Mouse (Mus musculus) cerebellum, adult 2 months (tissue): ENCODE measurements around the gene Tepsin. TPM values are rescaled to one million over a fixed set of nuclear protein-coding genes. Genes with fewer than 3 reads are reported as not detected.
A peak's percentile ranks its signal among the peaks of the same experiment; 100 is the strongest.

Source experiments
- DNase-seq, 2 experiments: peaks; one replicate each; pipeline ENCODE4 v3.0.0; 2021
- H3K27ac ChIP-seq: fragments of 200-500 bp; 2 replicates; pipeline ENCODE4 v1.5.1; 2012; ENCODE audit warnings: low read length, control low read depth, inconsistent platforms; ENCODE audit not compliant: insufficient read depth
- H3K27me3 ChIP-seq: fragments of 200-500 bp; 2 replicates; pipeline ENCODE4 v1.6.1; 2012; ENCODE audit warnings: inconsistent platforms, mild to moderate bottlenecking, low read length, moderate library complexity; ENCODE audit not compliant: control insufficient read depth, insufficient read depth
- H3K4me1 ChIP-seq: fragments of 200-500 bp; 2 replicates; pipeline ENCODE4 v1.6.1; 2011; ENCODE audit warnings: low read length; ENCODE audit not compliant: control insufficient read depth, insufficient read depth
- H3K4me3 ChIP-seq: fragments of 200-500 bp; replicated peaks from 2 replicates; pipeline ENCODE3; 2011; ENCODE audit warnings: mild to moderate bottlenecking, low read depth, low read length, control low read depth; ENCODE audit not compliant: insufficient read depth
- CTCF ChIP-seq: fragments of 200-500 bp; IDR thresholded peaks from 2 replicates; pipeline ENCODE4 v1.5.1; 2011; ENCODE audit warnings: low read depth, mild to moderate bottlenecking, control low read depth, low read length, moderate library complexity, borderline replicate concordance; ENCODE audit not compliant: insufficient read depth
- POLR2A ChIP-seq: fragments of 200-500 bp; IDR thresholded peaks from 2 replicates; pipeline ENCODE4 v1.6.1; 2011; ENCODE audit warnings: low read length, control low read depth, borderline replicate concordance; ENCODE audit not compliant: insufficient read depth
- WGBS: fragments of 180-500 bp; shearing (Covaris S2); methylation state at CpG from one replicate; pipeline ENCODE4 v1.1.7; 2018; 5-methylcytosine and 5-hydroxymethylcytosine counted together
- polyA plus RNA-seq: library from polyadenylated mRNA; depleted of rRNA; stranded (reverse); fragments of >200 nt; gene quantifications from 2 replicates; pipeline ENCODE4 v1.2.3, GENCODE M21; 2012

Gene Tepsin
- polyA plus RNA-seq, 1 experiment = 44.7 TPM

- Histone ChIP-seq H3K27ac (no peak overlapping the region), H3K27me3 (no peaks in the 10 kb centered on the region), H3K4me1 (peaks cover 1% of the 10 kb centered on the region; the same call in 1 of the 2 replicates), H3K4me3 (no peak overlapping the region)
- no peak for DNase-seq
- no peak for TF ChIP-seq CTCF
- no peak for TF ChIP-seq POLR2A
- WGBS = 81% methylated on average over 2 of the region's 2 CpGs
These were observed 8.5 kb upstream of the Tepsin start for GRCm38 (mm10) chr11:120107026-120107425.

GRCm38 (mm10) chr11:120103431-120103997, 5.0 kb upstream of the Tepsin start:
- Histone ChIP-seq H3K27ac (no peak overlapping the region), H3K4me1 (0 out of 2 replicates have a peak, but pooled peaks cover 3% of the 10 kb centered on the region), H3K4me3 (no peak overlapping the region), H3K27me3 (no peaks in the 10 kb centered on the region)
- 95% methylated on average over 3 of the region's 3 CpGs for WGBS
- no peak for DNase-seq
- TF ChIP-seq CTCF (no peak), POLR2A (no peak)

- TF ChIP-seq CTCF (peak; percentile 83; the same call in 1 of the 2 replicates), POLR2A (no peak)
- WGBS = 0% methylated on average over 3 of the region's 3 CpGs
- no peaks in the 10 kb centered on the region for H3K27me3 ChIP-seq
These were observed 2.5 kb upstream of the Tepsin start for GRCm38 (mm10) chr11:120101036-120101435.

GRCm38 (mm10) chr11:120092817-120093591, 5.5 kb downstream of the Tepsin start:
- peaks cover 13% of the 10 kb centered on the region for H3K4me1 ChIP-seq
- no peak for DNase-seq
- WGBS = 43% methylated on average over 23 of the region's 23 CpGs
- no peaks in the 10 kb centered on the region for H3K27me3 ChIP-seq
- no peak for TF ChIP-seq POLR2A
- peak; percentile 30; the same call in 1 of the 2 replicates for TF ChIP-seq CTCF
- H3K4me3 ChIP-seq = no peak overlapping the region
- no peak overlapping the region for H3K27ac ChIP-seq

More at GRCm38 (mm10) chr11:120101036-120101435, 2.5 kb upstream of the Tepsin start:
- H3K4me1 ChIP-seq = peaks cover 9% of the 10 kb centered on the region
- no peak overlapping the region for H3K27ac ChIP-seq
- H3K4me3 ChIP-seq = no peak overlapping the region
- peak; percentile 64 to 72 for DNase-seq

- WGBS = 85% methylated on average over 4 of the region's 4 CpGs
These were observed 7.9 kb downstream of the Tepsin start for GRCm38 (mm10) chr11:120090661-120091060.

GRCm38 (mm10) chr11:120086702-120087152, 11.8 kb downstream of the Tepsin start, which contains the start of gene Cep131:
Cep131 (minus strand) TSS chr11:120086827.
- H3K4me3 ChIP-seq = peak within 1 kb of the TSS; percentile 65
- TF ChIP-seq POLR2A (peak; percentile 73), CTCF (no peak)
- DNase-seq = peak; percentile 98 to 99
- peak within 1 kb of the TSS; percentile 84 for H3K27ac ChIP-seq
- 0% methylated on average over 42 of the region's 42 CpGs for WGBS
- H3K4me1 ChIP-seq = peaks cover 16% of the 10 kb centered on the region
- H3K27me3 ChIP-seq = no peaks in the 10 kb centered on the region

More at GRCm38 (mm10) chr11:120090661-120091060, 7.9 kb downstream of the Tepsin start:
- no peak overlapping the region for H3K27ac ChIP-seq
- no peak for TF ChIP-seq POLR2A
- no peak for TF ChIP-seq CTCF
- no peaks in the 10 kb centered on the region for H3K27me3 ChIP-seq
- peaks cover 10% of the 10 kb centered on the region for H3K4me1 ChIP-seq
- H3K4me3 ChIP-seq = no peak overlapping the region
- DNase-seq = no peak

- Histone ChIP-seq H3K4me1 (peaks cover 16% of the 10 kb centered on the region), H3K4me3 (peak overlapping the region; percentile 65), H3K27ac (peak overlapping the region; percentile 84), H3K27me3 (no peaks in the 10 kb centered on the region)
- whole genome bisulfite sequencing = 1% methylated on average over 25 of the region's 25 CpGs
- peak; percentile 76 to 77 for DNase-seq
- TF ChIP-seq POLR2A (no peak), CTCF (no peak)
These were observed 12.5 kb downstream of the Tepsin start for GRCm38 (mm10) chr11:120085891-120086627.
